Mouse (Mus musculus): ENCODE measurements around the gene Cat. TPM values are rescaled to one million over a fixed set of nuclear protein-coding genes. Genes with fewer than 3 reads are reported as not detected.

Gene Cat
- 111 and 118 TPM in 2 replicates for total RNA-seq (2014; rRNA removed)
- 70.2 and 74.2 TPM in 2 replicates for polyA plus RNA-seq (2015; fragmentation: Nextera tagmentation; extraction: Ambion mirVana)

DNA sequence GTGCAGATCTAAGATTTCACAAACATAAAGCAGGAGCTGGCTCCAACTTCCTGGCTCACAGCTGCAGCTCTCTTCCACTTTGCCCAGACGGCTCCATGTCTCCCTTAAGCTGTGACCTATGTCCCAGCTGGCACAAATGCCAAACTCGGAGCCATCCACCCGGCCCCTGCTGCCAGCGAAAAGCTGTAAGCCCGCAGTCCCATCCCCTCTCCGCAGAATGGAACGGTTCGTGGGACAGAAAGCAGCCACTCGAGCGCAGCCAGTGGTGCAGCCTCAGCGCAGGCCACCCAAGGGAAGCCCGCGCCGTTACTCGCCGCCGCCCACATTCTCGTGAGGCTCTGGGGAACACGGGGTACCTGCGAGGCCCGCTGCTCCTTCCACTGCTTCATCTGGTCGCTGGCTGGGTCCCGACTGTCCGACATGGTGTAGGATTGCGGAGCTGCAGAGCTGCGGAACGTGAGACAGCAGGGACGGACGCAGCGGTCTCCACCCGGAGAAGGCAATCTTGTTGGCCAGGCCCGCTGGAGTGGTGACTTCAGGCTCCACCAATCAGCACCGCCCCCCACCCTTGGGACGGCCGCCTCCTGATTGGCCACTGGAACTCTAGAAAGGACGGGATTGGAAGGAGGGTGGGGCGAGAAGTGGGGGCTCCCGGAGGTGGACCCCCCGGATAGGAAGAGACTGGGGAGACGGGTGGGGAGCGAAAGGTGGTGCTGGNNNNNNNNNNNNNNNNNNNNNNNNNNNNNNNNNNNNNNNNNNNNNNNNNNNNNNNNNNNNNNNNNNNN lies at the start of gene Cat:
Gene Cat, minus strand, starts transcription at position 544 of the 785 bp plus-strand sequence.
- TF ChIP-seq CTCF (IDR thresholded peaks at IDR 0.05) = no peak
- Histone ChIP-seq H3K4me1 (ENCODE audit: insufficient read depth, low read length) (peaks cover 7% of the 10 kb centered on the region; the same call in 1 of the 2 replicates), H3K4me2 (ENCODE audit: low read depth, low read length, poor library complexity, severe bottlenecking) (peak within 1 kb of the TSS; percentile 67), H3K9me3 (ENCODE audit: low read length) (no peaks in the 10 kb centered on the region), H3K9ac (replicated peaks; ENCODE audit: low read length, poor library complexity, severe bottlenecking) (peak within 1 kb of the TSS; percentile 90), H3K27me3 (ENCODE audit: insufficient read depth, low read length) (no peaks in the 10 kb centered on the region), H3K36me3 (ENCODE audit: insufficient read depth, low read length) (no peaks in the 10 kb centered on the region), H3K4me3 (ENCODE audit: low read depth, low read length) (peak within 1 kb of the TSS; percentile 68), H3K27ac (ENCODE audit: low read depth, low read length) (peak within 1 kb of the TSS; percentile 91)
- 0% methylated on average over 41 of the region's 41 CpGs for WGBS
- ATAC-seq (ENCODE audit: low FRiP score) (peak; percentile 99), DNase-seq (ENCODE audit: low spot score) (peak; percentile 97)

DNA sequence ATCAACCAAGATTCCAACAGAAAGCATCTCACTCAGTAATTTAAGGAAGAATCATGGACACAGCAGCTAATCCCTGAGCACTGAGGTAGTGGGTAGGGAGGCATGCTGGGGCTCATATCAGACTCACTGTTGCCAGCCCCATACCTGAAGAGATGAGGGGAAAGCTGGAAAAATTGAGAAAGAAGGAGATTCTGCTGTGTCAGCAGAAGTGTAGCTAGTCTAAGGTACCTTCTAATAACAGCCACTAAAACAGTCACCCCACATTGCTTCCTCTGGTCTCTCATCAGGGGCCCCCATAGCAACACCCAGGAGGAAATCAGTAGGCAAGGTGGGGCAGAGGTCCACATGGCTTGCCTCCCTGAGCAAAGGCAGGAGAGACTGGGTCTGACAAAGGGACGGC lies 40.6 kb upstream of the Cat start:
- Histone ChIP-seq H3K27ac (ENCODE audit: low read depth, low read length) (no peak overlapping the region), H3K9me3 (ENCODE audit: low read length) (no peaks in the 10 kb centered on the region), H3K4me1 (ENCODE audit: insufficient read depth, low read length) (no peaks in the 10 kb centered on the region), H3K27me3 (ENCODE audit: insufficient read depth, low read length) (no peaks in the 10 kb centered on the region), H3K9ac (replicated peaks; ENCODE audit: low read length, poor library complexity, severe bottlenecking) (no peak overlapping the region), H3K4me2 (ENCODE audit: low read depth, low read length, poor library complexity, severe bottlenecking) (no peak overlapping the region), H3K4me3 (ENCODE audit: low read depth, low read length) (no peak overlapping the region), H3K36me3 (ENCODE audit: insufficient read depth, low read length) (no peaks in the 10 kb centered on the region)
- WGBS = 86% methylated on average over 1 of the region's 1 CpGs
- TF ChIP-seq CTCF (IDR thresholded peaks at IDR 0.05) = no peak
- DNase-seq (ENCODE audit: low spot score) = no peak
- ATAC-seq (ENCODE audit: low FRiP score) = no peak

DNA sequence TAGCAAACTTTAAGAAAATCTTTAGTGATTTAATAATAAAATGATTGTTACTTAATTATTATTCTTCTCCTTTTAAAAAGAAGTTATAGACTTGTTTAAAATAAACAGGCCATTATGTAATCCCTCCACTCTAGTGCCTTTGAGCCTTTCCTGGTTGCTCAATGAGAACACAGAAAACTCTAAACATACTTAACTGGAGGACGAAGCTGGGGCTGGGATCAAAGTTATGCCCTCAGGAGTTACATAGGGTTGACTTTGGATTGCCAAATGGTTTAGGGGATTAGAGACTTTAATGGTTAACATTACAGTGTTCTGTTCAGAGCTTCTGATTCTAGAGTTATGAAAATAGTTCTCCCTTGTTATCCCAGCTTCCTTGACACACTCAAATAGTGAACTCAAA lies 31.5 kb upstream of the Cat start:
- Histone ChIP-seq H3K9ac (replicated peaks; ENCODE audit: low read length, poor library complexity, severe bottlenecking) (no peak overlapping the region), H3K27ac (ENCODE audit: low read depth, low read length) (no peak overlapping the region), H3K4me2 (ENCODE audit: low read depth, low read length, poor library complexity, severe bottlenecking) (no peak overlapping the region), H3K36me3 (ENCODE audit: insufficient read depth, low read length) (no peaks in the 10 kb centered on the region), H3K27me3 (ENCODE audit: insufficient read depth, low read length) (no peaks in the 10 kb centered on the region), H3K4me3 (ENCODE audit: low read depth, low read length) (no peak overlapping the region), H3K4me1 (ENCODE audit: insufficient read depth, low read length) (no peaks in the 10 kb centered on the region), H3K9me3 (ENCODE audit: low read length) (no peaks in the 10 kb centered on the region)
- 57% methylated on average over 1 of the region's 1 CpGs for WGBS
- TF ChIP-seq CTCF (IDR thresholded peaks at IDR 0.05) = no peak
- no peak for DNase-seq (ENCODE audit: low spot score)
- no peak for ATAC-seq (ENCODE audit: low FRiP score)

DNA sequence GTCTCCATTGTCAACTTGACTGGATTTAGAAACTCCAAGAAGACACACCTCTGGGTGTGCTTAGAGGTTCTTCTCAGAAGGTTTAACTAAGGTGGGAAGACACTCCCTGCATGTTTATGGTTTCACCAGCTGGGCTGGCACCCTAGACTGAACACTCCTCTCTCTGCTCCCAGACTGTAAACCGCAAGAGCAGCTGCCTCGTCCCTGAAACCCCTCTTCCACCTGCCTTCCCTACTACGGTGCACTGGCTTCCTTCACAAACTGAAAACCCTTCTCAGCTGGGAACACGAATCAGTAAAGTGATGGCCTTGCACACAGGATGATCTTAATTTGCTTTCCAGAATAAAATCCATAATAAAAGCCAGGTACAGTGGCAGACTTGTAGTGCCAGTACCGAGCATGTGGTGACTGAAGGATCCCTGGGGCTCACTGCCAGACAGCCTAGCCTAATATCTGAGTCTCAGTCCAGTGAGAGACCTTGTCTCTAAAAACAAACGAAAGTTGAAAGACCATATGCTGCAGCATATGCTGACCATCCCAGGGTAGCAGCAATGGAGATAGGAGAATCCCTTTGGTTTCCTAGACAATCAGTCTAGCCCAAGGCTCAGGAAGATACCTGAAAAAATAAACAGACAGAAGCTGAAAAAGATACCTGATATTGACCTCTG lies 30.7 kb upstream of the Cat start:
- DNase-seq (ENCODE audit: low spot score) = peak; percentile 5
- ATAC-seq (ENCODE audit: low FRiP score) = no peak

DNA sequence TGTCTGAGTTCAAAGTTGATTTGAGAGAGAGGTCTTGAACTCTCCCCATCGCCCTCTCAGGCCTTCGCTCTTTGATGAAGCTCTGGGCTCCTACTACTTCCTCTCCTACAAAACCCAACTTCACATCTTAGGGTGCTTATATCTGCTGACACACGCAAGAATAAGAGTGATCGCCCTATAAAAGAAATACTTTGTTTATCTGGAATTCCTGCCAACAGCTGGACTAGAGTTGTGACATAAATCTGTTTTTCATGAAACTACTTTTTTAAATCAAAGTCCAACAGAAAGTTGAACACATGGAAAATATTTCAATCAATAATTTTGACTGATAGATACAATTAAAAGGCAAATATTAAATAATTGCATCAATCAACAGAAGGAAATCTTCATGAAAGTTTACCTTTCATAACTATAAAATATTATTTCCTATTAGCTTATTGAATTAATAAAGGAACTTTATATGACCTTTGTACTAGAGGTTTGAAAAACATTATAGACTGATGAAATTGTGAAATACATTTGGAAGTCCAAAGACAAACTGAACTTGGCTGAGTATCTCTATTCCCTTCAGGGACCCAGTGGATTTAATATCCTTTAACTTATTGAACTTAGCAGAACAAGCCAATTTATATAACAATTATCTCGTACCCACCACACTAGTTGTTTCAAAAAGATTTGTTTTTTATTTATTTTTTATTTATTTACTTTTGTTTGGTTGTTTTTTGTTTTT lies 27.3 kb upstream of the Cat start:
- Histone ChIP-seq H3K27me3 (ENCODE audit: insufficient read depth, low read length) (no peaks in the 10 kb centered on the region), H3K4me2 (ENCODE audit: low read depth, low read length, poor library complexity, severe bottlenecking) (no peak overlapping the region), H3K27ac (ENCODE audit: low read depth, low read length) (no peak overlapping the region), H3K4me1 (ENCODE audit: insufficient read depth, low read length) (no peaks in the 10 kb centered on the region), H3K4me3 (ENCODE audit: low read depth, low read length) (no peak overlapping the region), H3K36me3 (ENCODE audit: insufficient read depth, low read length) (no peaks in the 10 kb centered on the region), H3K9ac (replicated peaks; ENCODE audit: low read length, poor library complexity, severe bottlenecking) (no peak overlapping the region), H3K9me3 (ENCODE audit: low read length) (no peaks in the 10 kb centered on the region)
- 88% methylated on average over 5 of the region's 5 CpGs for WGBS
- no peak for DNase-seq (ENCODE audit: low spot score)
- ATAC-seq (ENCODE audit: low FRiP score) = no peak
- TF ChIP-seq CTCF (IDR thresholded peaks at IDR 0.05) = no peak

More for the DNA sequence above, 30.7 kb upstream of the Cat start:
- Histone ChIP-seq H3K9ac (replicated peaks; ENCODE audit: low read length, poor library complexity, severe bottlenecking) (no peak overlapping the region), H3K27ac (ENCODE audit: low read depth, low read length) (no peak overlapping the region), H3K9me3 (ENCODE audit: low read length) (no peaks in the 10 kb centered on the region), H3K27me3 (ENCODE audit: insufficient read depth, low read length) (no peaks in the 10 kb centered on the region), H3K4me3 (ENCODE audit: low read depth, low read length) (no peak overlapping the region), H3K4me1 (ENCODE audit: insufficient read depth, low read length) (no peaks in the 10 kb centered on the region), H3K36me3 (ENCODE audit: insufficient read depth, low read length) (no peaks in the 10 kb centered on the region), H3K4me2 (ENCODE audit: low read depth, low read length, poor library complexity, severe bottlenecking) (no peak overlapping the region)
- TF ChIP-seq CTCF (IDR thresholded peaks at IDR 0.05) = no peak
- WGBS = 85% methylated on average over 6 of the region's 6 CpGs

Data from midbrain, postnatal 0 days (tissue).